Mouse (Mus musculus) brain, embryonic 14.5 days (tissue): ENCODE measurements around the gene Cfap20. TPM values are rescaled to one million over a fixed set of nuclear protein-coding genes. Genes with fewer than 3 reads are reported as not detected.

Experiments
- DNase-seq: peaks from one replicate; pipeline ENCODE4 v3.0.0-alpha.2; 2011; ENCODE audit warnings: low read depth
- CTCF ChIP-seq: fragments of 200-500 bp; IDR thresholded peaks from 2 replicates; pipeline ENCODE4 v1.5.1; 2012; ENCODE audit warnings: inconsistent platforms, mild to moderate bottlenecking, moderate library complexity, borderline replicate concordance; ENCODE audit not compliant: insufficient read depth, insufficient read length; ENCODE audit errors: extremely low read depth
- POLR2A ChIP-seq: fragments of 200-500 bp; IDR thresholded peaks from 2 replicates; pipeline ENCODE4 v1.6.1; 2012; ENCODE audit warnings: mild to moderate bottlenecking, inconsistent platforms, borderline replicate concordance; ENCODE audit not compliant: poor library complexity, insufficient read depth, insufficient read length, severe bottlenecking; ENCODE audit errors: extremely low read depth
- polyA plus RNA-seq: library from polyadenylated mRNA; depleted of rRNA; stranded (reverse); fragments of >200 nt; gene quantifications from 2 replicates; pipeline ENCODE4 v1.2.3, GENCODE M21; 2012

Gene Cfap20
- polyA plus RNA-seq, 1 experiment, result 100 TPM

DNA sequence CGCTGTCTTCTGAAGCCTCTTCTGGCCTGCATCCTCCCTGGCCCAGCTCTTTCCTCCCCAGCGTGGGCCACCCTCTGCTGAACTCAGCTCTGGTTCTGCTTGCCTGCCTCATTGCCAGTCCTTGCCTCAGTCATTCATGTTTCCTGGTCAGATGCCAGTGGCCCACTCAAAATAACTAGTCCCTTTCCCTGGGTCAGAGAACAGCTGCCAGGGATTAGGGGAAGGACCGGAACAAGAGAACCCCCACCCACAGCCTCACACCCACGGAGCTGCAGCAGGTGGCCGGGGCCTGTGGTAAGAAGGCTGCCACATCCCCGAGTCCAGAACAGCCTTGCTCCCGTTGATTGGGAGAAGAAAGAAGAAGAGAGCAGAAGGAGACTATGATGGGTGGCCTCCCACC is 33.6 kb downstream of the Cfap20 start:
- no peak for DNase-seq
- TF ChIP-seq POLR2A (no peak), CTCF (no peak)

DNA sequence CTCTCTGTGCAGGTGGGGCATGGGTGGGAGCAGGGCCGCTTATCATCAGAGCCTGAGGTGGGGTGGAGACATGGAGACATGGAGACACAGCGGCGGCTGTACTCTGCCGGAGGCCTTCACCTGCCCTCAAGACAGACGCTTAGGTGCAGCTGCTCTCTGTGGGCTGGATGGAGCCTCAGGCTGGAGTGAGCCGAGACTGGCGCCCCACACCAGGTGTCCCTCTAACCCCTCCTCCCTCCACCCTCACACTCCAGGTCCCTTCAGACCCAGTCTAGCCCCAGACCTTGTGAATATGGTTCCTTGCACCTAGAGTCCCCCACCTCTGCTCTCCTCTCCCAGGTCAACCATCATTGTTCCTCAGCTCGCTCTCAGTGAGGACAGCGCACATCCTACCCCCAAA is 35.5 kb downstream of the Cfap20 start:
- TF ChIP-seq CTCF (no peak), POLR2A (no peak)

DNA sequence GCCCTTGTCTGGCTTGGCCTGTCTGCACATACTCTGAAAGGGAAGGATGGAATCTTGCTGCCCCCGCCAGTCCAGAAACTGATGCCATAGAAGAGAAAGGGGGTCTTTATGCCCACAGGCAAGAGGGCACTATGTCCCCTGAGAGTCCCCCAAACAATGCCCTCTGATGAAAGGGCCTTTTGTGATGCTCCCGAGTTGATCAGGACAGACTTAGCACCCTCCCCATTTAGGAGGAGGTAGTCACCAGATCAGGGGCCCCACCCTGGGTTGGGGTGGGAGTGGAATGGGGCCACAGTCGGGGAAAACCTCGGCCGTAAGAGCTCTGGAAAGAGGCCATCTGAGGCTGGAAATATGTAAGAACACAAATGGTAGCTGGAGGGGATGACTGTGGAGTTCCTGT is 37.5 kb downstream of the Cfap20 start:
- TF ChIP-seq CTCF (no peak), POLR2A (no peak)
- peak; percentile 20 for DNase-seq

More for the DNA sequence above, 35.5 kb downstream of the Cfap20 start:
- DNase-seq, result no peak

DNA sequence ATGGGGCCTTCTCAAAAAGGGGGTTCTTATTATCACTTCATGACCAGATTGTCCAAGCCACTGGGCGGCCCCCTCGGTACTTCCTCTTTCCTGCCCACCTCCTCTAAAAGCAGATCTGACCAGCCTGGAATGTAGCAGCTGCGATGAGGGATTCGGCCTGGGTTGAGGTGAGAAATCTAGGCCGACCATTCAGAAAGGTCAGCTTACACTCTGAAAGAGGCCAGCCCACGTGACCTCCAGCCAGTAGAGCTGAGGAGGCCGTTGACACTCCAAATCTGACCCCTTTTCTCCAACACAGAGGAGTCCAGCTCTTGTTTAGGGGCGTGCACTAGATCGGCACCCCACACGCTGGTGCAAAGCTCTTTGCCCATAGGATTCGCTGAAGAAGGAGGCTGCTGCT is 37.9 kb downstream of the Cfap20 start:
- TF ChIP-seq CTCF (no peak), POLR2A (no peak)
- DNase-seq, result no peak

DNA sequence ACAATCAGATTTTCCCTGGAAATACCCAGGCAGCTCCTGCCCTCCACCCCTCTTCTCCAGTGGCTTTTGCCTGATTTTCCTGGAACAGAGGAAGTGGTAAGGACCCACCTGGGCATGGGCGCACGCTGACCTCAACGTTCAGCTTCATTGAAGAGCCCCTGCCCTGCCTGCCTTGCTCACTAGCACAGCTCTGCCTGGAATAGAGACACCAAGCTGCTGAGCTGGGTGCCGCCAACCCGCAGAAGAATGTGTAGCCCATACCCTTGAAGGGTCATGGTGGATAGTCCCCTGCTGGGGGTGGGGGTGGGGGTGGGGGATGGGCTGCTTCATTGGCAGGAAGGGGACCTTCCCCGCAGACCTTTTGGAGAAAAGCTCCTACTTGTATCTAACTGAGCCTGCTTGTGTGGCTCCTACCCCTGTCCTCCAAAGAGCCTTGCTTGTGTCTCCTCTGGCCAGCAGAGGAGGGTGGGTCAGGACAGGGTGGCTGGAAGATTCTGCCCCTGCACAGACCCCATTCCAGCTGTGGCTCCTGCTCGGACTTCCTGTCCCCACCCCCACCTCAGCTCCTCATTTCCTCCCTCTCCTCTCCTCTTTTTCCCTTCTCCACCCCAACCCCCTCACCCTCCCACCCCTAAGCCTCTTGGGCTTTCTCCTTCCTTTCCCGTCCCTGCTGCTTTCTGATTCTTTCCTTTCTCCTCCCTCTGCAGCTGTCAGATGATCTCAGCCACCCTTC is 39.3 kb downstream of the Cfap20 start:
- no peak for DNase-seq
- TF ChIP-seq POLR2A (no peak), CTCF (no peak)

DNA sequence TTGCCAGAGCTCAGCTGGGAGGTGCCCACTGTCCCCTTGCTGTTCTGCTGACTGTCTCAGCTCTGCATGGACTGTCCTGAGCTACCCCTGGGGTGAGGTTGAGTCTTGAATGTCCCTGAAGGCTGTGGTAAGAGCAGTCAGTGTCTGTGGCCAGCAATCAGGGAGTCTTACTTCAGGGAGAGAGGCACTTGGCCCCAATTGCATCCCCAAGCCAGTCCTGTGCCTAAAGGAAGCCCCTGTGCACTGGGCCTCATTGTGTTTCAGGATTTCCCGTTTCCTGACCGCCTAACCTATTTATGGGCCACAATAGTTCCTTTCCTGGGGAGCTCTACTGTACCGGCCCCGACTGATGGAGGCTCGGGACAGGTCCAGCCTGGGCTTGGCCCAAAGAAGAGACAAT is 42.1 kb downstream of the Cfap20 start:
- DNase-seq, result no peak
- TF ChIP-seq CTCF (no peak), POLR2A (no peak)

DNA sequence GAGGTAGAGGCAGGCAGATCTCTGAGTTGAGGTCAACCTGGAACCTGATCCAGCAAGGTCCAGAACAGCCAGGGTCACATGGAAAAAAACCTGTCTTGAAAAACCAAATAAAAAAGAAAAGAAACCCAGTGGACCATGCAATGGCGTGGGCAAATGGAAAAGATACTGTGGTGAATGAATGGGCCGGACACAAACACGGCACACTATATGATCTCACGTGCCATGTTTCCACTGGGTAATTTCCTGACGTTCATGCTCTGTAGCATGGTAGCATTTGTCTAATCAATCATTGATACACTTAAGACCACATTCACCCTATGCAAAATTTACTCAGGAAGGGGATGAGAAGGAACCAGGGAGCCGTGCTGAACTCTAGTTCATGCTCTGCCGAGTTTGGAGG is 43.6 kb downstream of the Cfap20 start:
- TF ChIP-seq POLR2A (no peak), CTCF (no peak)
- no peak for DNase-seq

DNA sequence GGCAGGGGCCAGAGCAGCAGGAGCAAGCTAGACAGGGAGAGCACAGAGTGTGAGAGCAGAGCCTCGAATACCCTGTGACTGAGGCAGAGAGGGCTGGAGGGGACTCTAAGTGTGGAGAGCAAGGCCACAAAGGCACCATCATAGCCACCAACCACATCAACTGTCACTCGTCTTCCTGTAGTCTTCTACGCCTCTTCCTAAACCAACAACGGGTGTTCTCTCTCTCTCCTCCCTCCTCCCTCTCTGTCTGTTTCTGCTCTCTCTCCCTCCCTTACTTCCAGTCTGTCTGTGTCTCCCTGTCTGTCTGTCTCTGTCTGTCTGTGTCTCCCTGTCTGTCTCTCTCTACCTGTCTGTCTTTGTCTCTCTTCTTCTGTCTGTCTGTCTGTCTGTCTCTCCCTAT is 44.4 kb downstream of the Cfap20 start:
- TF ChIP-seq POLR2A, result no peak
- no peak for TF ChIP-seq CTCF
- no peak for DNase-seq

DNA sequence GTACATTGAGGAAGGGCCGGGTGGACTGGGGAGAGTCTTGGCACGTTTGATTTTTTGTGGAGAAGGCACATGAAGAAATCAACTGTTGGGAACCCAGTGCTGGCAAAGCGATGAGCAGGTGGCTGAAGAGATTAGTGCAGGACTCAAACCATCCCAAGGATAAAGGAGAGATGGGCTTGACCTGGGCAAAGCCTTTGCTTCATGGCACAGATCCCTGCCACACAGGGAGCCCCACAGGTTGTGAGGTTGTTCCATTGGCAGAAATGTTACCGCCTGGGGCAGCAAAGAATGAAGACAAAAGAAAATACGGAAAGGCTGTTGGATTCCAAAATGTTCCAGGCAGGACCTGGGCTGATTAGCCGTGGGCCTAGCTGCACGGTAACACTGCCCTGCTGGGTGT is 46.7 kb downstream of the Cfap20 start:
- TF ChIP-seq CTCF, result no peak
- TF ChIP-seq POLR2A, result no peak
- no peak for DNase-seq

DNA sequence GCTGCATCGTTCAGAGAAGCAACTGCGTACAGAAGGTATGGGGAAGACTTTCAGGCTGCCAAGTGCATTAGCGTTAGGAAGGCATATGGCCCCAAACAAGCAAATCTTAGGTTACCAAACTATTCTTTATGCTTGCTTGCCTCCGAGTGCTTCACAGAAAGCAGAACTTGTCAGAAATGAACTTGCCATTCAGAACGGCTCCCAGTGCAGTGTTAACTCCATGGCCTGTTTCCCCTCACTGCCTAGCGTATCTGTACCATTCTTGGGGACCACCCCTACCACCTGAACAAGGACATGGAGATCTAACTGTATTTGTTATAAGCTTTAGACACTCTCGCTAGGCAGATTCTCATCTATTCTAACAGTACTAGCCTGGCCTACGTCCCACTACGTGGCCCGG is 47.4 kb downstream of the Cfap20 start:
- TF ChIP-seq POLR2A (no peak), CTCF (no peak)
- no peak for DNase-seq

DNA sequence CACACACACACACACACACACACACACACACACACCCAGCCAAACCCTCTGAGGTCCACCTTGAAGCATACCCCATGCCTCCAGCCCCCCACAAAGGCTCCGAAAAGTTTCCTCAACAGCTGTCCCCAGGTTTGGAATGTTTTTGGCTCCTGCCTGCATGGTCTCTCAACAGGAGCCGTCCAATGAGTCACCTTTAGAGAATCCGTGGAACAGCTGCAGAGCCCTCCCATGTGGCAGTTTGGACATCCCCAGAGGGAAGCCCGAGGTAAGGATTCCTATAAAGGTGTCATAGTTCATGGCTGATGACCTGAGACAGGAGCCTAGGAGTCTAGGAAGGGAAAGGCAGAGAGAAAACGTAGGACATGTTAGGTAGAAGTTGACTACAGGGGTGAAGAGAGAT is 48.6 kb downstream of the Cfap20 start:
- TF ChIP-seq POLR2A, result no peak
- DNase-seq, result no peak

DNA sequence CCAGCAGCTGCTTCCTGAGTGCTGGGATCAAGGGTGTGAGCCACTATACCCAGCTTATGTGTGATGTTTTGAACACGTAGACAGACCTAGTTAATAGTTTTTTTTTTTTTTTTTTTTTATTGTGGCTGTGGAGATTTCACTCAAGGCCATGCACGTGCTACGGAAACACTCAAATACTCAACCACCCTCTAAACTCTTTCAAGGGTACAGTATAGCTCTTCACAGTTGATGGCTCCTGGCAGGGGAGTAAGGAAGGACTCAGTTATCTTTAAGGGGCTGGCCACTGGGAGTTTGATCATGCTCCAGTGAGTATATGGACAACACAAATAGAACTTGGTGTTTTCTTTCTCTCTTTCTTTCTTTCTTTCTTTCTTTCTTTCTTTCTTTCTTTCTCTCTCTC is 50.2 kb downstream of the Cfap20 start:
- no peak for TF ChIP-seq CTCF

More for the DNA sequence above, 50.2 kb downstream of the Cfap20 start:
- DNase-seq, result no peak
